Mouse (Mus musculus) CD4-positive, CD25-positive, alpha-beta regulatory T cell, adult 2 months (primary cell): ENCODE data around the gene Lrrfip1.
A peak's percentile ranks its signal among the peaks of the same experiment; 100 is the strongest.

Source experiments
- DNase-seq: peaks from one replicate; pipeline ENCODE4 v3.0.0-alpha.2; 2012; ENCODE audit warnings: low read depth, low spot score

Gene Lrrfip1

GRCm38 (mm10) chr1:91128849-91129248 lies 130.3 kb downstream of the Lrrfip1 start:
- no peak for DNase-seq

- DNase-seq: no peak
Observed at GRCm38 (mm10) chr1:91137036-91137435, 138.5 kb downstream of the Lrrfip1 start.

- peak; percentile 57 for DNase-seq
Observed at GRCm38 (mm10) chr1:91144813-91145212, 146.3 kb downstream of the Lrrfip1 start, which contains the start of gene Rbm44. Gene Rbm44, plus strand, starts transcription at chr1:91145089.

GRCm38 (mm10) chr1:91151509-91151908 lies 153.0 kb downstream of the Lrrfip1 start:
- DNase-seq: no peak

- no peak for DNase-seq
Observed at GRCm38 (mm10) chr1:91166798-91167197, 168.3 kb downstream of the Lrrfip1 start.

GRCm38 (mm10) chr1:91169157-91169556 lies 170.6 kb downstream of the Lrrfip1 start:
- DNase-seq: no peak

GRCm38 (mm10) chr1:91174796-91175195 lies 176.3 kb downstream of the Lrrfip1 start:
- DNase-seq: no peak

- no peak for DNase-seq
Observed at GRCm38 (mm10) chr1:91176026-91176425, 177.5 kb downstream of the Lrrfip1 start.

- DNase-seq: no peak
Observed at GRCm38 (mm10) chr1:91176871-91177270, 178.3 kb downstream of the Lrrfip1 start.
